Mouse (Mus musculus) hindbrain, embryonic 14.5 days (tissue): ENCODE data around the gene Prmt6. TPM values are rescaled to one million over a fixed set of nuclear protein-coding genes. Genes with fewer than 3 reads are reported as not detected.

Experiments
- ATAC-seq: fragments of 200-750 bp; cut with Nextera tagmentation; 2 replicates; pipeline ENCODE4 v1.8.0; 2017; ENCODE audit warnings: moderate number of reproducible peaks, mild to moderate bottlenecking, moderate TSS enrichment, moderate library complexity; ENCODE audit not compliant: low FRiP score
- DNase-seq: peaks from one replicate; pipeline ENCODE4 v3.0.0-alpha.2; 2015; ENCODE audit warnings: low spot score
- H3K27ac ChIP-seq: fragments of 300-500 bp; sonication (generic); 2 replicates; pipeline ENCODE4 v1.5.1; 2014; ENCODE audit warnings: mild to moderate bottlenecking, moderate library complexity
- H3K27me3 ChIP-seq: fragments of 300-500 bp; sonication (generic); 2 replicates; pipeline ENCODE4 v1.6.1; 2014; ENCODE audit warnings: mild to moderate bottlenecking, low read length, mixed read lengths; ENCODE audit not compliant: control insufficient read depth, insufficient read depth
- H3K36me3 ChIP-seq: fragments of 300-500 bp; sonication (generic); replicated peaks from 2 replicates; pipeline ENCODE4 v1.6.1; 2014; ENCODE audit not compliant: control insufficient read depth, insufficient read depth
- H3K4me1 ChIP-seq: fragments of 300-500 bp; sonication (generic); replicated peaks from 2 replicates; pipeline ENCODE4 v1.6.1; 2014; ENCODE audit warnings: antibody characterized with exemption, low read length, mixed read lengths; ENCODE audit not compliant: control insufficient read depth, insufficient read depth
- H3K4me2 ChIP-seq: fragments of 300-500 bp; sonication (generic); replicated peaks from 2 replicates; pipeline ENCODE4 v1.6.1; 2014; ENCODE audit warnings: mild to moderate bottlenecking, moderate library complexity
- H3K4me3 ChIP-seq: fragments of 300-500 bp; sonication (generic); replicated peaks from 2 replicates; pipeline ENCODE4 v1.5.1; 2014; ENCODE audit warnings: mild to moderate bottlenecking, low read length
- H3K9ac ChIP-seq: fragments of 300-500 bp; sonication (generic); 2 replicates; pipeline ENCODE4 v1.6.1; 2014
- H3K9me3 ChIP-seq: fragments of 300-500 bp; sonication (generic); 2 replicates; pipeline ENCODE4 v1.6.1; 2016; ENCODE audit warnings: low read length; ENCODE audit not compliant: control insufficient read depth
- WGBS: fragments of 180-500 bp; shearing (Covaris S2); extraction: QIAGEN DNeasy Blood & Tissue Kit; methylation state at CpG from one replicate; pipeline ENCODE4 v1.1.7; 2014; 5-methylcytosine and 5-hydroxymethylcytosine counted together
- polyA plus RNA-seq: library from polyadenylated mRNA; unstranded; fragments of >200 nt; fragmentation: Nextera tagmentation; extraction: Ambion mirVana; gene quantifications from 2 replicates; pipeline ENCODE4 v1.2.1, GENCODE M21; 2014

Gene Prmt6
- polyA plus RNA-seq: 26.0 and 26.4 TPM in 2 replicates

DNA sequence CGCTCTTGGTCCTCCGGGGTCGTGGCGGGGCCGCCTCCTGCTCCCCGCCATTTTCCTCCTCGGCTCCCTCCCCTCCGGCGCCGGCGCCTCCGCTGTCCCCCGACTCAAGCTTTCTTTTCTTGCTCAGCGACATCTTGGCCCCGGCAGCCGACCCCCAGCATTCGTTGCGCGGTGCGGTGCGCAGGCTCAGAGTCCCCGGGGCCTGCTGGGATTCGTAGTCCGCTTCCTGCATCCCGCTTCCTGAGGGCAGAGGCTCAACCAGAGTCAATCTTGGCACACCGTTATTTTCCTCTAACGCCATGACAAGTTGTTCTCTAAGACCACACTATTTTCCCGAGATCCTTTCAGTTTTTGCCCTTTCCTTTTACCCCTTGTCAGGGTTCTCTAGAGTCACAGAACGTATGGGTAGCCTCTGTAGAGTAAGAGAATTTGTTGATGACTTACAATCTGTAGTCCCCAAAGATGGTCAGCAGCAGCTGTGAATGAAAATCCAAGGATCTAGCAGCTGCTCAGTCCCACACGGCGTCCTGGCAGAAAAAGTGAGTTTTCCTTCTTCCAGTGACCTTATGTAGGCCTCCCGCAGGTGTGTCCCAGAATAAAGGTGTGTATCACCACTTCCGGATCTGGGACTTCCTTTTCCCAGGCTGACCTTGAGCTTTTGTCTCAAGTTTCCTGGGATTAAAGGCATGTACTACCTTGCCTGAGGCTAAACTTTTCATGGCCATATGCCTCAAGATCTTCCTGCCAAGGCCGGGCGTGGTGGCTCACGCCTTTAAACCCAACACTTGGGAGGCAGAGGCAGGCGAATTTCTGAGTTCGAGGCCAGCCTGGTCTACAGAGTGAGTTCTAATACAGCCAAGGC lies at the start of gene Prmt6:
Prmt6 (minus strand) TSS at position 160 of the 862 bp plus-strand sequence.
- H3K4me1 ChIP-seq: peaks cover 17% of the 10 kb centered on the region
- H3K9me3 ChIP-seq: no peaks in the 10 kb centered on the region
- H3K4me3 ChIP-seq: peak within 1 kb of the TSS; percentile 85
- peak within 1 kb of the TSS; percentile 84 for H3K4me2 ChIP-seq
- H3K9ac ChIP-seq: peak within 1 kb of the TSS; percentile 98
- peak; percentile 87 for DNase-seq
- H3K36me3 ChIP-seq: peaks cover 20% of the 10 kb centered on the region
- peak within 1 kb of the TSS; percentile 97 for H3K27ac ChIP-seq
- WGBS: 19% methylated on average over 38 of the region's 38 CpGs
- H3K27me3 ChIP-seq: no peaks in the 10 kb centered on the region
- peak; percentile 95 for ATAC-seq

DNA sequence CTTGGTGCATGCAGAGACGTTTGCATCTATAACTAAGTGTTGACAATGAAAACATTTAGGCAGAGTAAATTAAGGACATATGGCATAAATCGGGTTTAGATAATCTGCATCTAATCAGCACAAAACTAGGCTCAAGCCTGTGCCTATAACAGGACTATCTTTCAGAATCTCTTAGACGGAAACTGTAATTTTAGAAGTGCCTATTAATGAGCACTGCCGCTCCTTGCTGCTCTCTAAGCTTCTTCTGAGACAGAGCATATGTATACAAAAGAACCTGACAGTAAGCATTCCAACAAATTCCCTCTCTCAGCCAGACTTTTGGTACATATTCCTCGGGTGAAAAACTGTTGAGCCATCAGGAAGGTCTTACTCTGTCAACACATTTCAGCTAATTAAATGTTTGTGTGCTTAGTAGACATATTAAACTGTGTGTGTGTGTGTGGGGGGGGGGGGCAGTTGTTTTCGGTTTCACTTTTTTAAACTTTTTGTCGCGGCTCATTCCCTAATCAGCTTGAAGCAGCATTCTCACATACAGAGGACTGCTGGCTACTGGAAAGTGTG lies 39.8 kb upstream of the Prmt6 start:
- H3K4me2 ChIP-seq: no peak overlapping the region
- no peaks in the 10 kb centered on the region for H3K36me3 ChIP-seq
- no peak overlapping the region for H3K27ac ChIP-seq
- H3K4me3 ChIP-seq: no peak overlapping the region
- no peaks in the 10 kb centered on the region for H3K9me3 ChIP-seq
- H3K4me1 ChIP-seq: no peaks in the 10 kb centered on the region
- no peaks in the 10 kb centered on the region for H3K27me3 ChIP-seq
- ATAC-seq: no peak
- 82% methylated on average over 8 of the region's 8 CpGs for WGBS
- H3K9ac ChIP-seq: no peak overlapping the region
- no peak for DNase-seq

DNA sequence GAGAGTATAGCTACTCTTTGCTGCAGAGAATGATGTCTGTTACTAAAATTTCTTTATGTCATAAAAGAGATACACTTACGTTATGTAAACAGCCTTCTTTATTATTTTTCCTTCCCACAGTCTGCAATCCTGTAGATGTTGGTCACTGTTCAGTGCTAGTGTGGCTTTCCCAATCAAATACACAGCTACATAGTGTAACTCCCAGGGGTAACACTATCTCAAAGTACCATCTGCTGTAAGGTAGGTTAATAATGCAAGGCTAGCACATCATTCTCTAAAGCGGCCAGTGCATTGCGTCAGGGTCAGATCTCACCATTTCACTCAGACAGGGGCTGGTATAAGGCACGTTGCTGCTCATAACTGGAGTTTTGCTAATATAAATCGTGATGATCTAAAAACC lies 31.9 kb upstream of the Prmt6 start:
- 68% methylated on average over 5 of the region's 5 CpGs for WGBS
- ATAC-seq: no peak

DNA sequence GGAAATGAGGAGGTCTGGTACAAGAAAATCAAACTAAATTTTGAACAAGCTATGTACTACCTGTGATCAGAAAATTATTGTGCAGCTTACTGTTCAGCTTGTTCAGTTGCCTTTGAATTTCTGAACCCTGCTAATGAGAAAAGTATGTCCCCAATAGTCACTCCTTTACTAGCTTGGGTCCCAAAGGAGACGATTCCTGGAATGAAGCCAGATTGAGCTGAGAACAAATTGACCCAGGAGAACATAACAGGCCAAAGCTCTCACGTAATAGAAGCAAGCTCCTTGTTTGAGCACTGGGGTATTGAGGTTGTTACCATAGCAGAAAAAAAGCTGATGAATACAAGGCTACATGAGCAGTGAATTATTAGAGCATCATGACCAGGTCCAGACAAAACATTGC lies 17.0 kb upstream of the Prmt6 start:
- Histone ChIP-seq H3K4me2 (no peak overlapping the region), H3K9ac (no peak overlapping the region), H3K27me3 (no peaks in the 10 kb centered on the region), H3K36me3 (no peaks in the 10 kb centered on the region), H3K9me3 (no peaks in the 10 kb centered on the region), H3K4me3 (no peak overlapping the region), H3K4me1 (no peaks in the 10 kb centered on the region), H3K27ac (no peak overlapping the region)
- DNase-seq (no peak), ATAC-seq (no peak)
- 58% methylated on average over 2 of the region's 2 CpGs for WGBS

More for the DNA sequence above, 31.9 kb upstream of the Prmt6 start:
- Histone ChIP-seq H3K9me3 (no peaks in the 10 kb centered on the region), H3K4me1 (no peaks in the 10 kb centered on the region), H3K4me3 (no peak overlapping the region), H3K4me2 (no peak overlapping the region), H3K27ac (no peak overlapping the region), H3K9ac (no peak overlapping the region), H3K36me3 (no peaks in the 10 kb centered on the region), H3K27me3 (no peaks in the 10 kb centered on the region)
- DNase-seq: no peak

- peaks cover 14% of the 10 kb centered on the region for H3K4me1 ChIP-seq
- H3K36me3 ChIP-seq: 0 out of 2 replicates have a peak, but pooled peaks cover under 1% of the 10 kb centered on the region
- no peaks in the 10 kb centered on the region for H3K9me3 ChIP-seq
- no peak overlapping the region for H3K4me3 ChIP-seq
- H3K9ac ChIP-seq: no peak overlapping the region
- no peak overlapping the region for H3K27ac ChIP-seq
- 90% methylated on average over 4 of the region's 4 CpGs for WGBS
- no peaks in the 10 kb centered on the region for H3K27me3 ChIP-seq
- DNase-seq: no peak
- H3K4me2 ChIP-seq: no peak overlapping the region
- ATAC-seq: no peak
Measured at GRCm38 (mm10) chr3:110253105-110253504, 2.3 kb upstream of the Prmt6 start.

- ATAC-seq: peak; percentile 88
- WGBS: under 1% methylated on average over 88 of the region's 89 CpGs
- peak; percentile 72 for DNase-seq
Measured at GRCm38 (mm10) chr3:110249891-110250838, 633 bp downstream of the Prmt6 start.

DNA sequence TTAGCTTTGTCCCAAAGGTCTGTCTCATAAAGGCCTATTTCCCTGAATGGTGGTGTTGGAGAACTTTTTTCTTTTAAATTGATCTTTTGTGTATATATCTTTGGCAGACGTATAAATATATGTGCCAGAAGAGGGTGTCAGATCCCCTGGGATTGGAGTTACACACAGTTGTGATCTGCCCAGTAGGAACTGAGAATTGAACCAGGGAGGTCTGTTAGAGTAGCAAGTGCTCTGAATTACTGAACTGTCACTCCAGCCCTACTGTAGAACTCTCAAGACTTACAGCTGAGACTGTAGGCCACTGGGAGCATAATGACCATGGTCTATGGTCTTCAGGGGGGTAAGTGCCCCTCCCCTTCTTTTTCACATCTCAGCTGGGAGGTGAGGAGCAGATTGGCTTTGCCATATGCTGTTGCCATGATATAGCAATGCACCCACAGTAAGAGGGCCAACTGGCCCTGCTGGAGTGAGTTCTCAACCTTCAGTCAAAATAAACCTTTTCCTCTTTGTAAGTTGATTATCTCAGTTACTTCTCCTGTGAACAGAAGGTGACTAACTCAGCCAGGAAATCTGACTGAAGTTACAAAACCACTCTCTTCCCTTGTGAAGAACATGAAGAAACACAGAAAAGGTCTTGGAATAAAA lies 13.9 kb downstream of the Prmt6 start:
- WGBS: 86% methylated on average over 1 of the region's 1 CpGs
- no peak for ATAC-seq

More at GRCm38 (mm10) chr3:110249891-110250838, 633 bp downstream of the Prmt6 start:
- Histone ChIP-seq H3K9me3 (no peaks in the 10 kb centered on the region), H3K9ac (peak overlapping the region; percentile 98), H3K27me3 (no peaks in the 10 kb centered on the region), H3K4me2 (peak overlapping the region; percentile 84), H3K36me3 (peaks cover 23% of the 10 kb centered on the region), H3K4me1 (peaks cover 17% of the 10 kb centered on the region), H3K27ac (peak overlapping the region; percentile 97), H3K4me3 (peak overlapping the region; percentile 85)

More for the DNA sequence above, 13.9 kb downstream of the Prmt6 start:
- no peaks in the 10 kb centered on the region for H3K27me3 ChIP-seq
- H3K27ac ChIP-seq: no peak overlapping the region
- no peak for DNase-seq
- no peak overlapping the region for H3K4me2 ChIP-seq
- H3K36me3 ChIP-seq: no peaks in the 10 kb centered on the region
- H3K4me1 ChIP-seq: no peaks in the 10 kb centered on the region
- H3K4me3 ChIP-seq: no peak overlapping the region
- no peaks in the 10 kb centered on the region for H3K9me3 ChIP-seq
- no peak overlapping the region for H3K9ac ChIP-seq
